Mouse (Mus musculus) MEL (cell line): ENCODE measurements around the gene Hoxc6. TPM values are rescaled to one million over a fixed set of nuclear protein-coding genes. Genes with fewer than 3 reads are reported as not detected.

ENCODE experiments used
- DNase-seq: peaks from one replicate; pipeline ENCODE4 v3.0.0; 2011; ENCODE audit warnings: low read depth, low spot score
- H3K27ac ChIP-seq: 2 replicates; pipeline ENCODE4 v1.5.1; 2012; ENCODE audit warnings: low read depth, mild to moderate bottlenecking, control low read depth, low read length, moderate library complexity; ENCODE audit not compliant: control insufficient read depth
- H3K27me3 ChIP-seq, 2 experiments: fragments of 150-350 bp in 1 of 2; sonication (generic) in 1 of 2; 2 replicates each; pipeline ENCODE4 v1.6.1; 2012; ENCODE audit warnings: low read length in 2 of 2, mild to moderate bottlenecking in 2 of 2, improper control_type of control experiment in 1 of 2, moderate library complexity in 1 of 2; ENCODE audit not compliant: insufficient read depth in 2 of 2, control insufficient read depth in 1 of 2
- H3K36me3 ChIP-seq, 2 experiments: 2 replicates each; pipeline ENCODE4 v1.6.1; 2012 to 2014; ENCODE audit warnings: low read length in 2 of 2, improper control_type of control experiment in 1 of 2, inconsistent platforms in 1 of 2, mild to moderate bottlenecking in 1 of 2; ENCODE audit not compliant: insufficient read depth in 2 of 2, control insufficient read depth in 1 of 2
- H3K4me1 ChIP-seq, 2 experiments: fragments of 150-350 bp in 1 of 2; sonication (generic) in 1 of 2; 2 replicates each; pipeline ENCODE4 v1.6.1; 2012; ENCODE audit warnings: low read length in 2 of 2, improper control_type of control experiment in 1 of 2, mild to moderate bottlenecking in 1 of 2; ENCODE audit not compliant: insufficient read depth in 2 of 2, control insufficient read depth in 1 of 2
- H3K4me3 ChIP-seq, 2 experiments: fragments of 150-350 bp in 1 of 2; sonication (generic) in 1 of 2; 2 replicates each; pipeline ENCODE4 v1.5.1; 2012; ENCODE audit warnings: low read depth in 2 of 2, low read length in 2 of 2, mild to moderate bottlenecking in 2 of 2, moderate library complexity in 2 of 2, control low read depth in 1 of 2, improper control_type of control experiment in 1 of 2; ENCODE audit not compliant: control insufficient read depth in 1 of 2, insufficient read depth in 1 of 2
- H3K79me2 ChIP-seq: 2 replicates; pipeline ENCODE4 v1.6.1; 2012; ENCODE audit warnings: mild to moderate bottlenecking, low read length, moderate library complexity; ENCODE audit not compliant: control insufficient read depth, poor library complexity, insufficient read depth
- H3K9ac ChIP-seq: 2 replicates; pipeline ENCODE4 v1.6.1; 2012; ENCODE audit warnings: low read depth, mild to moderate bottlenecking, control low read depth, low read length, moderate library complexity; ENCODE audit not compliant: control insufficient read depth, poor library complexity, severe bottlenecking
- H3K9me3 ChIP-seq: fragments of 150-350 bp; sonication (generic); replicated peaks from 2 replicates; pipeline ENCODE4 v1.6.1; 2012; ENCODE audit warnings: mild to moderate bottlenecking, low read length, improper control_type of control experiment, moderate library complexity; ENCODE audit not compliant: insufficient read depth
- BHLHE40 ChIP-seq: IDR thresholded peaks from 2 replicates; pipeline ENCODE4 v1.6.1; 2012; ENCODE audit warnings: low read depth, mild to moderate bottlenecking, inconsistent platforms, low read length, improper control_type of control experiment, borderline replicate concordance
- CHD1 ChIP-seq: IDR thresholded peaks from 2 replicates; pipeline ENCODE4 v1.6.1; 2012; ENCODE audit warnings: low read depth, mild to moderate bottlenecking, inconsistent platforms, low read length, improper control_type of control experiment
- CHD2 ChIP-seq: IDR thresholded peaks from 2 replicates; pipeline ENCODE4 v1.6.1; 2011; ENCODE audit warnings: low read length, improper control_type of control experiment
- CTCF ChIP-seq, 3 experiments: IDR thresholded peaks in 2 of 3; conservative IDR thresholded peaks in 1 of 3; 2 replicates each; pipeline ENCODE4 v1.5.1; 2011 to 2012; ENCODE audit warnings: low read length in 3 of 3, low read depth in 2 of 3, mild to moderate bottlenecking in 2 of 3, improper control_type of control experiment in 1 of 3, inconsistent platforms in 1 of 3, mixed read lengths in 1 of 3, moderate library complexity in 1 of 3; ENCODE audit not compliant: control insufficient read depth in 1 of 3, insufficient read depth in 1 of 3, poor library complexity in 1 of 3, severe bottlenecking in 1 of 3
- E2F4 ChIP-seq: IDR thresholded peaks from 2 replicates; pipeline ENCODE4 v1.6.1; 2011; ENCODE audit warnings: low read depth, low read length, improper control_type of control experiment, borderline replicate concordance
- EP300 ChIP-seq, 2 experiments: IDR thresholded peaks; 2 replicates each; pipeline ENCODE4 v1.6.1; 2011; ENCODE audit warnings: improper control_type of control experiment in 2 of 2, low read length in 2 of 2, low read depth in 1 of 2, mild to moderate bottlenecking in 1 of 2
- ETS1 ChIP-seq: IDR thresholded peaks from 2 replicates; pipeline ENCODE4 v1.6.1; 2012; ENCODE audit warnings: low read depth, mild to moderate bottlenecking, inconsistent platforms, low read length, improper control_type of control experiment, moderate library complexity
- GABPA ChIP-seq: IDR thresholded peaks from 2 replicates; pipeline ENCODE4 v1.6.1; 2012; ENCODE audit warnings: low read depth, mild to moderate bottlenecking, inconsistent platforms, low read length, improper control_type of control experiment, moderate library complexity
- GATA1 ChIP-seq: IDR thresholded peaks from 2 replicates; pipeline ENCODE4 v1.6.1; 2011; ENCODE audit warnings: low read depth, low read length, improper control_type of control experiment
- HCFC1 ChIP-seq: IDR thresholded peaks from 2 replicates; pipeline ENCODE4 v1.6.1; 2012; ENCODE audit warnings: low read depth, mild to moderate bottlenecking, inconsistent platforms, low read length, improper control_type of control experiment, moderate library complexity
- JUND ChIP-seq: IDR thresholded peaks from 2 replicates; pipeline ENCODE4 v1.6.1; 2011; ENCODE audit warnings: low read depth, mild to moderate bottlenecking, improper control_type of control experiment, low read length
- KAT2A ChIP-seq: conservative IDR thresholded peaks from 2 replicates; pipeline ENCODE4 v1.6.1; 2012; ENCODE audit warnings: low read depth, low read length, improper control_type of control experiment, inconsistent platforms
- MAFK ChIP-seq: IDR thresholded peaks from 2 replicates; pipeline ENCODE4 v1.6.1; 2011; ENCODE audit warnings: low read depth, mild to moderate bottlenecking, low read length, improper control_type of control experiment, borderline replicate concordance
- MEF2A ChIP-seq: IDR thresholded peaks from 2 replicates; pipeline ENCODE4 v1.6.1; 2014; ENCODE audit warnings: low read depth, mild to moderate bottlenecking, inconsistent platforms, low read length, improper control_type of control experiment; ENCODE audit not compliant: poor library complexity, insufficient replicate concordance, severe bottlenecking; ENCODE audit errors: extremely low read depth
- MXI1 ChIP-seq: IDR thresholded peaks from 2 replicates; pipeline ENCODE4 v1.6.1; 2011; ENCODE audit warnings: mild to moderate bottlenecking, low read depth, low read length, improper control_type of control experiment
- MYC ChIP-seq: IDR thresholded peaks from 2 replicates; pipeline ENCODE4 v1.6.1; 2011; ENCODE audit warnings: low read depth, mild to moderate bottlenecking, low read length, improper control_type of control experiment, moderate library complexity
- POLR2AphosphoS2 ChIP-seq: IDR thresholded peaks from 2 replicates; pipeline ENCODE4 v1.6.1; 2011; ENCODE audit warnings: low read length, improper control_type of control experiment
- POLR2AphosphoS5 ChIP-seq: IDR thresholded peaks from 2 replicates; pipeline ENCODE4 v1.6.1; 2012; ENCODE audit warnings: low read depth, borderline replicate concordance, mild to moderate bottlenecking, inconsistent platforms, low read length, moderate library complexity, mixed read lengths
- RAD21 ChIP-seq: IDR thresholded peaks from 2 replicates; pipeline ENCODE4 v1.6.1; 2011; ENCODE audit warnings: mild to moderate bottlenecking, low read depth, low read length, improper control_type of control experiment
- RCOR1 ChIP-seq: IDR thresholded peaks from 2 replicates; pipeline ENCODE4 v1.6.1; 2012; ENCODE audit warnings: low read depth, mild to moderate bottlenecking, inconsistent platforms, low read length, improper control_type of control experiment
- SIN3A ChIP-seq: IDR thresholded peaks from 2 replicates; pipeline ENCODE4 v1.6.1; 2012; ENCODE audit warnings: low read length, improper control_type of control experiment, inconsistent platforms
- TAL1 ChIP-seq: IDR thresholded peaks from 2 replicates; pipeline ENCODE4 v1.6.1; 2012; ENCODE audit warnings: mild to moderate bottlenecking, inconsistent platforms, low read length, moderate library complexity, mixed read lengths
- TBP ChIP-seq: IDR thresholded peaks from 2 replicates; pipeline ENCODE4 v1.8.0; 2011; ENCODE audit warnings: low read depth, low read length, improper control_type of control experiment
- TCF12 ChIP-seq: IDR thresholded peaks from 2 replicates; pipeline ENCODE4 v1.6.1; 2014; ENCODE audit warnings: low read depth, mild to moderate bottlenecking, inconsistent platforms, low read length, improper control_type of control experiment, moderate library complexity
- ZC3H11A ChIP-seq: IDR thresholded peaks from 2 replicates; pipeline ENCODE4 v1.6.1; 2012; ENCODE audit warnings: low read depth, mild to moderate bottlenecking, inconsistent platforms, low read length, improper control_type of control experiment
- ZKSCAN1 ChIP-seq: IDR thresholded peaks from 2 replicates; pipeline ENCODE4 v1.6.1; 2012; ENCODE audit warnings: low read depth, mild to moderate bottlenecking, inconsistent platforms, low read length, improper control_type of control experiment, moderate library complexity
- ZNF384 ChIP-seq: IDR thresholded peaks from 2 replicates; pipeline ENCODE4 v1.6.1; 2012; ENCODE audit warnings: low read depth, mild to moderate bottlenecking, inconsistent platforms, low read length, improper control_type of control experiment
- polyA plus RNA-seq, 2 experiments: library from polyadenylated mRNA; stranded (reverse) in 1 of 2; unstranded in 1 of 2; fragments of >175 nt in 1 of 2; fragments of >200 nt in 1 of 2; gene quantifications; 2 replicates each; pipeline versions ENCODE4 v1.2.1 to v1.2.4; 2012; ENCODE audit warnings: low replicate concordance in 2 of 2, low read depth in 1 of 2; ENCODE audit not compliant: insufficient read length in 2 of 2, insufficient read depth in 1 of 2, missing spikeins in 1 of 2
- total RNA-seq: library from RNA; depleted of rRNA; stranded (reverse); fragments of 300-350 nt; gene quantifications from 2 replicates; pipeline ENCODE4 v1.2.3, GENCODE M21; 2012

Hoxc6 gene
- total and polyA plus RNA-seq, 3 experiments = 2.3 to 9.4 TPM; not detected in 1

GRCm38 (mm10) chr15:103020899-103021418 lies 22.9 kb downstream of the Hoxc6 start (continued):
- TF ChIP-seq GATA1 (no peak), SIN3A (no peak), BHLHE40 (no peak), EP300 (IDR thresholded peaks at IDR 0.05; ENCODE audit: low read depth in 1 of 2, low read length in 2 of 2) (no peak), TAL1 (no peak), MEF2A (no peak), RCOR1 (no peak), ZKSCAN1 (no peak)
- TF ChIP-seq, all 39 proteins: peak for 7

GRCm38 (mm10) chr15:103021544-103021943 lies 23.5 kb downstream of the Hoxc6 start:
- no peaks in the 10 kb centered on the region for H3K79me2 ChIP-seq
- peaks cover 0 to 11% of the 10 kb centered on the region in 2 experiments; a peak in 2 of 4 replicates for H3K36me3 ChIP-seq
- H3K27ac ChIP-seq = peak overlapping the region; percentile 69
- H3K27me3 ChIP-seq = no peaks in the 10 kb centered on the region
- peak overlapping the region; percentile 68 for H3K9ac ChIP-seq
- peak; percentile 70 for DNase-seq
- peaks cover 5 to 8% of the 10 kb centered on the region in 2 experiments for H3K4me1 ChIP-seq
- H3K9me3 ChIP-seq = no peaks in the 10 kb centered on the region
- no peak for TF ChIP-seq ZC3H11A
- no peak for TF ChIP-seq ZNF384
- TF ChIP-seq CHD2 = no peak
- TF ChIP-seq HCFC1 = no peak
- TF ChIP-seq KAT2A = no peak
- no peak for TF ChIP-seq TBP
- TF ChIP-seq POLR2AphosphoS5 = no peak
- TF ChIP-seq MYC = peak; percentile 27; the same call in 1 of the 2 replicates
- no peak for TF ChIP-seq MAFK
- TF ChIP-seq GATA1 = peak; percentile 92
- no peak for TF ChIP-seq E2F4
- peak; percentile 93 for TF ChIP-seq RCOR1
- no peak for TF ChIP-seq JUND
- peak; percentile 44; the same call in 1 of the 2 replicates for TF ChIP-seq MXI1
- TF ChIP-seq TCF12 = peak; percentile 89
- peak; percentile 50; the same call in 1 of the 2 replicates for TF ChIP-seq SIN3A
- TF ChIP-seq MEF2A = no peak
- peak; percentile 80 to 81 for TF ChIP-seq EP300 (IDR thresholded peaks at IDR 0.05; ENCODE audit: low read depth in 1 of 2, low read length in 2 of 2)
- no peak for TF ChIP-seq GABPA
- no peak for TF ChIP-seq CHD1
- TF ChIP-seq ETS1 = peak; percentile 57; the same call in 1 of the 2 replicates
- no peak for TF ChIP-seq CTCF (IDR thresholded peaks at IDR 0.05 in 2 of 3, conservative IDR thresholded peaks at IDR 0.05 in 1 of 3; ENCODE audit: control insufficient read depth in 1 of 3, insufficient read depth in 1 of 3, low read depth in 2 of 3, low read length in 3 of 3, poor library complexity in 1 of 3, severe bottlenecking in 1 of 3)
- TF ChIP-seq RAD21 = no peak
- no peak for TF ChIP-seq POLR2AphosphoS2
- peak; percentile 29; the same call in 1 of the 2 replicates for TF ChIP-seq TAL1
- H3K4me3 ChIP-seq = peak overlapping the region; percentile 47 to 70
